Mouse (Mus musculus) brain, embryonic 14.5 days (tissue): Measurements from ENCODE around the gene Ccdc62.

Source experiments
- CTCF ChIP-seq: fragments of 200-500 bp; IDR thresholded peaks from 2 replicates; pipeline ENCODE4 v1.5.1; 2012; ENCODE audit warnings: inconsistent platforms, mild to moderate bottlenecking, moderate library complexity, borderline replicate concordance; ENCODE audit not compliant: insufficient read depth, insufficient read length; ENCODE audit errors: extremely low read depth
- POLR2A ChIP-seq: fragments of 200-500 bp; IDR thresholded peaks from 2 replicates; pipeline ENCODE4 v1.6.1; 2012; ENCODE audit warnings: mild to moderate bottlenecking, inconsistent platforms, borderline replicate concordance; ENCODE audit not compliant: poor library complexity, insufficient read depth, insufficient read length, severe bottlenecking; ENCODE audit errors: extremely low read depth

- TF ChIP-seq CTCF (no peak), POLR2A (no peak)
Observed at GRCm38 (mm10) chr5:123997211-123997751, 66.8 kb downstream of the Ccdc62 start.
